In the genomic region with DNA sequence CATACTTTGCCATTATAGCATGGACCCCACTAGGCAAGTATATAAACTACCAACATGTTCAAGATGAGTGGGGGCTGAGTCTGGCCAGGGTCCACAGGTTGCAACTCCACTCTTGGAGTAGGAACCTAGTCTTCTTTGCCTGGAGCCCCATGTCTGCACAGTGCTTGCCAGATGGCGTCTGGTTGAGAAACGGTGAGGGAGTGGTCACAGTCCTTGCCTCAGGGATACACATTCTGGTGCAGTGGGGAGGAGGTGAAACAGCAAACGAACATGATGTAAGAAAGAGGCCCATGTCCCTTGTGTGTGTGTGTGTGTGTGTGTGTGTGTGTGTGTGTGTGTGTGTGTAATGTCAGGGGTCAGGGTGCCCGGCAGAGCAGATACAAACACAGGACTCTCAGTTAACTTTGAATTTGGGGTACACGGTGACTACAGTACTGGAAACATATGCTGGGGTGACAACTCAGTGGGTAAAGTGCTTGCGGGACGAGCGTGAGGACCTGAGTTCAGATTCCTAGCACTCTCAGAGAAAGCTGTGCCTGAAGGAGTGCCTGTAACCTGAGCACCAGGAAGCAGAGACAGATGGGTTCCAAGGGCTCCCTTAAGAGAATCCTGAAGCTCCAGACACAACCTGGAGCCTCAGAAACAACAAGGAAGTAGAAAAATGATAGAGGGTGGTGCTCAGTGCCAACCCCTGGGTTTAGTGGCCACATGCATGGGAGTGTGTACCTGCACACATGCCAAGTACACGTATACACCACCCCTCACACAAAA, we compare ENCODE assay signal across 14 mouse cellular contexts.
DNase-seq lines count a peak whose midpoint lies in the region; ATAC-seq and TF ChIP-seq lines count a peak whose summit lies in the region.
"Had no signal": no experiment of that assay in that cellular context is flagged by ENCODE, and none has a peak within 500 bp of the region (broad histone marks: within the 10 kb centered on the region; RNA-seq: fewer than 3 reads in every experiment).

No protein-coding gene starts in this region.

- H3K27me3 ChIP-seq in ES-Bruce4 (ENCODE audit: control insufficient read depth, insufficient read depth, low read length, poor library complexity, severe bottlenecking) = no peaks in the 10 kb centered on the region
- H3K27me3 ChIP-seq: liver, embryonic 13.5 days; midbrain, embryonic 12.5 days had no signal

- DNase-seq in layer of hippocampus, adult 2 months (ENCODE audit: low spot score in 2 of 2) = no peak
- DNase-seq in layer of hippocampus, adult 8-10 months (ENCODE audit: low spot score in 2 of 2) = no peak
- DNase-seq in adrenal gland, postnatal 36 days = peak; percentile 17 to 24
- peak; percentile 48 for DNase-seq in large intestine, adult 2 months (ENCODE audit: low read depth, low spot score)
- no peak for DNase-seq in gastrocnemius, postnatal 10 days
- no peak for DNase-seq in urinary bladder, adult 2 months (ENCODE audit: low spot score)
- DNase-seq: kidney, adult 2 months; layer of hippocampus, postnatal 36 days; liver, embryonic 13.5 days; right cerebral cortex, adult 18-20 months had no signal

- H3K27ac ChIP-seq in layer of hippocampus, adult 2 months = peak overlapping the region; percentile 76; the same call in 1 of the 2 replicates
- no peak overlapping the region for H3K27ac ChIP-seq in ES-Bruce4 (ENCODE audit: insufficient read depth, low read length)
- H3K27ac ChIP-seq: hindbrain, embryonic 10.5 days; liver, embryonic 13.5 days; midbrain, embryonic 12.5 days had no signal

- no peak for TF ChIP-seq CTCF in layer of hippocampus, adult 2 months (conservative IDR thresholded peaks at IDR 0.05)
- TF ChIP-seq CTCF in ES-Bruce4 (IDR thresholded peaks at IDR 0.05; ENCODE audit: low read depth, low read length) = no peak

- H3K4me3 ChIP-seq in layer of hippocampus, adult 2 months = no peak overlapping the region
- no peak overlapping the region for H3K4me3 ChIP-seq in ES-Bruce4 (ENCODE audit: low read depth, low read length)
- H3K4me3 ChIP-seq: hindbrain, embryonic 10.5 days; liver, embryonic 13.5 days; midbrain, embryonic 12.5 days had no signal

- TF ChIP-seq EP300 in ES-Bruce4 (IDR thresholded peaks at IDR 0.05; ENCODE audit: insufficient read depth, low read depth, low read length) = 0 out of 2 replicates have a peak, but pooled peaks have one; percentile 34

- no peak overlapping the region for H3K9ac ChIP-seq in ES-Bruce4 (ENCODE audit: low read depth, poor library complexity, severe bottlenecking)
- H3K9ac ChIP-seq: liver, embryonic 13.5 days; midbrain, embryonic 12.5 days had no signal

- H3K4me1 ChIP-seq in ES-Bruce4 (ENCODE audit: control insufficient read depth, insufficient read depth, low read length) = no peaks in the 10 kb centered on the region
- H3K4me1 ChIP-seq: liver, embryonic 13.5 days; midbrain, embryonic 12.5 days had no signal

- H3K36me3 ChIP-seq in ES-Bruce4 (ENCODE audit: control insufficient read depth, insufficient read depth, low read length, poor library complexity, severe bottlenecking) = no peaks in the 10 kb centered on the region
- H3K36me3 ChIP-seq: hindbrain, embryonic 10.5 days; liver, embryonic 13.5 days; midbrain, embryonic 12.5 days had no signal

- 50% methylated on average over 9 of the region's 9 CpGs for WGBS in large intestine, adult 2 months

- no peaks in the 10 kb centered on the region for H3K9me3 ChIP-seq in ES-Bruce4 (replicated peaks; ENCODE audit: control insufficient read depth, insufficient read depth, low read length, poor library complexity, severe bottlenecking)
- H3K9me3 ChIP-seq: hindbrain, embryonic 10.5 days; liver, embryonic 13.5 days; midbrain, embryonic 12.5 days had no signal

- TF ChIP-seq POLR2A in ES-Bruce4 (IDR thresholded peaks at IDR 0.05; ENCODE audit: insufficient read depth, low read length) = no peak

- ATAC-seq in monocyte, adult 5-6 weeks (replicated peaks; ENCODE audit: insufficient number of reproducible peaks, low FRiP score, low TSS enrichment, poor library complexity, severe bottlenecking) = no peak

Comparison
In these comparisons a context has a peak if more than half of its experiments do, and no peak if none do; other contexts are left out.
1. DNase-seq: peak in adrenal gland, postnatal 36 days (2 of 2) and large intestine, adult 2 months (single experiment); none in layer of hippocampus, adult 2 months (0 of 2), layer of hippocampus, adult 8-10 months (0 of 2), gastrocnemius, postnatal 10 days (single experiment) and urinary bladder, adult 2 months (single experiment).